Mouse (Mus musculus): ENCODE measurements around the gene Ninl. TPM values are rescaled to one million over a fixed set of nuclear protein-coding genes. Genes with fewer than 3 reads are reported as not detected.

Ninl gene
- polyA plus RNA-seq, 1 experiment from 2014 or later, result 4.0 TPM

GRCm38 (mm10) chr2:150969231-150969630, 70.0 kb downstream of the Ninl start:
- Histone ChIP-seq H3K27ac (ENCODE audit: low read depth) (no peak overlapping the region), H3K36me3 (replicated peaks; ENCODE audit: insufficient read depth, low read length) (no peaks in the 10 kb centered on the region), H3K9me3 (ENCODE audit: low read length) (no peaks in the 10 kb centered on the region), H3K9ac (replicated peaks) (no peak overlapping the region), H3K27me3 (ENCODE audit: insufficient read depth, low read length) (no peaks in the 10 kb centered on the region), H3K4me1 (ENCODE audit: insufficient read depth) (no peaks in the 10 kb centered on the region), H3K4me3 (ENCODE audit: low read depth, low read length) (no peak overlapping the region), H3K4me2 (ENCODE audit: low read depth, low read length) (no peak overlapping the region)
- 87% methylated on average over 2 of the region's 2 CpGs for WGBS (ENCODE audit: insufficient replicate concordance)
- TF ChIP-seq EP300 (IDR thresholded peaks at IDR 0.05; ENCODE audit: low read depth) (no peak), CTCF (IDR thresholded peaks at IDR 0.05; ENCODE audit: low read depth) (no peak)
- ATAC-seq (no peak), DNase-seq (no peak)

- Histone ChIP-seq H3K36me3 (replicated peaks; ENCODE audit: insufficient read depth, low read length) (no peaks in the 10 kb centered on the region), H3K4me1 (ENCODE audit: insufficient read depth) (no peaks in the 10 kb centered on the region), H3K4me2 (ENCODE audit: low read depth, low read length) (no peak overlapping the region), H3K9me3 (ENCODE audit: low read length) (no peaks in the 10 kb centered on the region), H3K27me3 (ENCODE audit: insufficient read depth, low read length) (no peaks in the 10 kb centered on the region), H3K4me3 (ENCODE audit: low read depth, low read length) (no peak overlapping the region), H3K27ac (ENCODE audit: low read depth) (no peak overlapping the region), H3K9ac (replicated peaks) (no peak overlapping the region)
- 91% methylated on average over 2 of the region's 2 CpGs for WGBS (ENCODE audit: insufficient replicate concordance)
- no peak for DNase-seq
- no peak for ATAC-seq
- no peak for TF ChIP-seq EP300 (IDR thresholded peaks at IDR 0.05; ENCODE audit: low read depth)
- TF ChIP-seq CTCF (IDR thresholded peaks at IDR 0.05; ENCODE audit: low read depth), result no peak
Observed at GRCm38 (mm10) chr2:150967491-150967890, 71.7 kb downstream of the Ninl start.

GRCm38 (mm10) chr2:150965951-150966350, 73.2 kb downstream of the Ninl start:
- ATAC-seq, result no peak
- Histone ChIP-seq H3K9me3 (ENCODE audit: low read length) (no peaks in the 10 kb centered on the region), H3K4me3 (ENCODE audit: low read depth, low read length) (no peak overlapping the region), H3K36me3 (replicated peaks; ENCODE audit: insufficient read depth, low read length) (no peaks in the 10 kb centered on the region), H3K4me2 (ENCODE audit: low read depth, low read length) (no peak overlapping the region), H3K4me1 (ENCODE audit: insufficient read depth) (no peaks in the 10 kb centered on the region), H3K27me3 (ENCODE audit: insufficient read depth, low read length) (no peaks in the 10 kb centered on the region), H3K9ac (replicated peaks) (no peak overlapping the region), H3K27ac (ENCODE audit: low read depth) (no peak overlapping the region)
- 84% methylated on average over 10 of the region's 10 CpGs for WGBS (ENCODE audit: insufficient replicate concordance)
- no peak for TF ChIP-seq CTCF (IDR thresholded peaks at IDR 0.05; ENCODE audit: low read depth)
- TF ChIP-seq EP300 (IDR thresholded peaks at IDR 0.05; ENCODE audit: low read depth), result no peak
- DNase-seq, result no peak

GRCm38 (mm10) chr2:150964641-150965040, 74.5 kb downstream of the Ninl start:
- no peak overlapping the region for H3K4me3 ChIP-seq (ENCODE audit: low read depth, low read length)
- no peaks in the 10 kb centered on the region for H3K9me3 ChIP-seq (ENCODE audit: low read length)
- no peaks in the 10 kb centered on the region for H3K36me3 ChIP-seq (replicated peaks; ENCODE audit: insufficient read depth, low read length)
- no peaks in the 10 kb centered on the region for H3K27me3 ChIP-seq (ENCODE audit: insufficient read depth, low read length)
- DNase-seq, result no peak
- TF ChIP-seq EP300 (IDR thresholded peaks at IDR 0.05; ENCODE audit: low read depth) (no peak), CTCF (IDR thresholded peaks at IDR 0.05; ENCODE audit: low read depth) (no peak)
- H3K4me1 ChIP-seq (ENCODE audit: insufficient read depth), result no peaks in the 10 kb centered on the region
- no peak overlapping the region for H3K4me2 ChIP-seq (ENCODE audit: low read depth, low read length)
- H3K27ac ChIP-seq (ENCODE audit: low read depth), result no peak overlapping the region
- ATAC-seq, result no peak
- WGBS (ENCODE audit: insufficient replicate concordance), result 78% methylated on average over 3 of the region's 3 CpGs
- H3K9ac ChIP-seq (replicated peaks), result no peak overlapping the region

GRCm38 (mm10) chr2:150963246-150963645, 75.9 kb downstream of the Ninl start:
- H3K4me3 ChIP-seq (ENCODE audit: low read depth, low read length), result no peak overlapping the region
- ATAC-seq, result no peak
- no peak overlapping the region for H3K27ac ChIP-seq (ENCODE audit: low read depth)
- H3K9ac ChIP-seq (replicated peaks), result no peak overlapping the region
- H3K9me3 ChIP-seq (ENCODE audit: low read length), result no peaks in the 10 kb centered on the region
- 84% methylated on average over 3 of the region's 3 CpGs for WGBS (ENCODE audit: insufficient replicate concordance)
- DNase-seq, result no peak
- no peak for TF ChIP-seq EP300 (IDR thresholded peaks at IDR 0.05; ENCODE audit: low read depth)
- TF ChIP-seq CTCF (IDR thresholded peaks at IDR 0.05; ENCODE audit: low read depth), result no peak
- H3K36me3 ChIP-seq (replicated peaks; ENCODE audit: insufficient read depth, low read length), result no peaks in the 10 kb centered on the region
- no peaks in the 10 kb centered on the region for H3K4me1 ChIP-seq (ENCODE audit: insufficient read depth)
- H3K4me2 ChIP-seq (ENCODE audit: low read depth, low read length), result no peak overlapping the region
- no peaks in the 10 kb centered on the region for H3K27me3 ChIP-seq (ENCODE audit: insufficient read depth, low read length)

GRCm38 (mm10) chr2:150959521-150959920, 79.7 kb downstream of the Ninl start:
- Histone ChIP-seq H3K27me3 (ENCODE audit: insufficient read depth, low read length) (no peaks in the 10 kb centered on the region), H3K4me2 (ENCODE audit: low read depth, low read length) (no peak overlapping the region), H3K9me3 (ENCODE audit: low read length) (no peaks in the 10 kb centered on the region), H3K27ac (ENCODE audit: low read depth) (no peak overlapping the region), H3K9ac (replicated peaks) (no peak overlapping the region), H3K36me3 (replicated peaks; ENCODE audit: insufficient read depth, low read length) (no peaks in the 10 kb centered on the region), H3K4me3 (ENCODE audit: low read depth, low read length) (no peak overlapping the region), H3K4me1 (ENCODE audit: insufficient read depth) (no peaks in the 10 kb centered on the region)
- DNase-seq (no peak), ATAC-seq (no peak)
- TF ChIP-seq EP300 (IDR thresholded peaks at IDR 0.05; ENCODE audit: low read depth), result no peak
- no peak for TF ChIP-seq CTCF (IDR thresholded peaks at IDR 0.05; ENCODE audit: low read depth)
- 89% methylated on average over 10 of the region's 10 CpGs for WGBS (ENCODE audit: insufficient replicate concordance)

GRCm38 (mm10) chr2:150955859-150956258, 83.3 kb downstream of the Ninl start:
- ATAC-seq (no peak), DNase-seq (no peak)
- H3K36me3 ChIP-seq (replicated peaks; ENCODE audit: insufficient read depth, low read length), result no peaks in the 10 kb centered on the region
- 68% methylated on average over 1 of the region's 1 CpGs for WGBS (ENCODE audit: insufficient replicate concordance)
- H3K27ac ChIP-seq (ENCODE audit: low read depth), result no peak overlapping the region
- no peaks in the 10 kb centered on the region for H3K27me3 ChIP-seq (ENCODE audit: insufficient read depth, low read length)
- H3K4me1 ChIP-seq (ENCODE audit: insufficient read depth), result no peaks in the 10 kb centered on the region
- H3K4me3 ChIP-seq (ENCODE audit: low read depth, low read length), result no peak overlapping the region
- TF ChIP-seq CTCF (IDR thresholded peaks at IDR 0.05; ENCODE audit: low read depth) (no peak), EP300 (IDR thresholded peaks at IDR 0.05; ENCODE audit: low read depth) (no peak)
- no peak overlapping the region for H3K9ac ChIP-seq (replicated peaks)
- no peaks in the 10 kb centered on the region for H3K9me3 ChIP-seq (ENCODE audit: low read length)
- H3K4me2 ChIP-seq (ENCODE audit: low read depth, low read length), result no peak overlapping the region

Measured in liver, postnatal 0 days (tissue).